Mouse (Mus musculus): ENCODE data around the gene Nmt1.
A peak's percentile ranks its signal among the peaks of the same experiment; 100 is the strongest.

Gene Nmt1

GRCm38 (mm10) chr11:103028176-103028891 is at the start of gene Nmt1, which contains the start of gene Dcakd:
Gene Nmt1 (plus strand): TSS chr11:103028190.
Gene Dcakd (minus strand): TSS chr11:103028333.
- DNase-seq = peak; percentile 95 to 96

GRCm38 (mm10) chr11:102981151-102981890 is 46.7 kb upstream of the Nmt1 start:
- DNase-seq = no peak

GRCm38 (mm10) chr11:102984086-102984485 is 43.9 kb upstream of the Nmt1 start:
- DNase-seq = peak; percentile 66 to 70

- peak; percentile 60 to 73 for DNase-seq
These were observed 43.4 kb upstream of the Nmt1 start for GRCm38 (mm10) chr11:102984615-102985014.

GRCm38 (mm10) chr11:102985160-102985559 is 42.8 kb upstream of the Nmt1 start:
- peak; percentile 42 to 59 for DNase-seq

- no peak for DNase-seq
These were observed 38.3 kb upstream of the Nmt1 start for GRCm38 (mm10) chr11:102989641-102990151.

GRCm38 (mm10) chr11:102990152-102990663 is 37.8 kb upstream of the Nmt1 start:
- DNase-seq = peak; percentile 61 to 70

GRCm38 (mm10) chr11:102991681-102992080 is 36.3 kb upstream of the Nmt1 start:
- DNase-seq = peak; percentile 28 to 43

GRCm38 (mm10) chr11:102992940-102993339 is 35.0 kb upstream of the Nmt1 start:
- DNase-seq = peak; percentile 90 to 92

GRCm38 (mm10) chr11:102993420-102994029 is 34.5 kb upstream of the Nmt1 start:
- DNase-seq = peak in 1 of 2 experiments; percentile 26

GRCm38 (mm10) chr11:102994952-102995351 is 33.0 kb upstream of the Nmt1 start:
- peak in 1 of 2 experiments; percentile 18 for DNase-seq

- no peak for DNase-seq
These were observed 31.6 kb upstream of the Nmt1 start for GRCm38 (mm10) chr11:102996385-102996784.

- DNase-seq = no peak
These were observed 30.8 kb upstream of the Nmt1 start for GRCm38 (mm10) chr11:102996991-102997770.

- DNase-seq = no peak
These were observed 29.8 kb upstream of the Nmt1 start for GRCm38 (mm10) chr11:102998254-102998576.

- peak; percentile 67 to 80 for DNase-seq
These were observed 29.2 kb upstream of the Nmt1 start for GRCm38 (mm10) chr11:102998577-102999316.

GRCm38 (mm10) chr11:102999317-102999970 is 28.5 kb upstream of the Nmt1 start:
- DNase-seq = no peak

GRCm38 (mm10) chr11:103000111-103000510 is 27.9 kb upstream of the Nmt1 start:
- DNase-seq = no peak

GRCm38 (mm10) chr11:103001063-103001462 is 26.9 kb upstream of the Nmt1 start:
- DNase-seq = no peak

GRCm38 (mm10) chr11:103003210-103003609 is 24.8 kb upstream of the Nmt1 start:
- peak; percentile 41 to 55 for DNase-seq

GRCm38 (mm10) chr11:103004852-103005251 is 23.1 kb upstream of the Nmt1 start:
- DNase-seq = no peak

Data from cerebellum, postnatal 10 days (tissue).